Mouse (Mus musculus) forebrain, embryonic 12.5 days (tissue): Measurements from ENCODE around the gene Coq7. TPM values are rescaled to one million over a fixed set of nuclear protein-coding genes. Genes with fewer than 3 reads are reported as not detected.

Experiments used
- ATAC-seq: fragments of 200-750 bp; cut with Nextera tagmentation; 2 replicates; pipeline ENCODE4 v1.8.0; 2017; ENCODE audit warnings: moderate TSS enrichment; ENCODE audit not compliant: low FRiP score
- H3K27ac ChIP-seq: fragments of 300-500 bp; sonication (generic); 2 replicates; pipeline ENCODE4 v1.5.1; 2016; ENCODE audit warnings: mild to moderate bottlenecking
- H3K27me3 ChIP-seq: fragments of 300-500 bp; sonication (generic); 2 replicates; pipeline ENCODE4 v1.6.1; 2016; ENCODE audit warnings: mild to moderate bottlenecking
- H3K36me3 ChIP-seq: fragments of 300-500 bp; sonication (generic); replicated peaks from 2 replicates; pipeline ENCODE4 v1.6.1; 2016; ENCODE audit warnings: mild to moderate bottlenecking
- H3K4me1 ChIP-seq: fragments of 300-500 bp; sonication (generic); 2 replicates; pipeline ENCODE4 v1.6.1; 2016
- H3K4me2 ChIP-seq: fragments of 300-500 bp; sonication (generic); 2 replicates; pipeline ENCODE4 v1.6.1; 2016; ENCODE audit warnings: mild to moderate bottlenecking, moderate library complexity
- H3K4me3 ChIP-seq: fragments of 300-500 bp; sonication (generic); replicated peaks from 2 replicates; pipeline ENCODE4 v1.5.1; 2016; ENCODE audit warnings: mild to moderate bottlenecking
- H3K9ac ChIP-seq: fragments of 300-500 bp; sonication (generic); 2 replicates; pipeline ENCODE4 v1.6.1; 2016; ENCODE audit warnings: mild to moderate bottlenecking
- H3K9me3 ChIP-seq: fragments of 300-500 bp; sonication (generic); 2 replicates; pipeline ENCODE4 v1.6.1; 2016
- whole genome bisulfite sequencing: fragments of 180-500 bp; shearing (Covaris S2); methylation state at CpG from one replicate; pipeline ENCODE4 v1.1.7; 2016; 5-methylcytosine and 5-hydroxymethylcytosine counted together
- polyA plus RNA-seq: library from polyadenylated mRNA; unstranded; fragments of >200 nt; fragmentation: Nextera tagmentation; extraction: Ambion mirVana; gene quantifications from 2 replicates; pipeline ENCODE4 v1.2.1, GENCODE M21; 2016

The Coq7 gene
- polyA plus RNA-seq, 1 experiment from 2014 or later = 98.7 TPM

- WGBS = 0% methylated on average over 55 of the region's 55 CpGs
- Histone ChIP-seq H3K4me1 (peaks cover 16% of the 10 kb centered on the region), H3K4me2 (peak within 1 kb of the TSS; percentile 89), H3K27ac (no peak within 1 kb of the TSS), H3K27me3 (peaks cover 68% of the 10 kb centered on the region), H3K9me3 (no peaks in the 10 kb centered on the region), H3K36me3 (no peaks in the 10 kb centered on the region), H3K4me3 (peak within 1 kb of the TSS; percentile 59), H3K9ac (peak within 1 kb of the TSS; percentile 63)
- peak; percentile 80 for ATAC-seq
These were observed 41.6 kb downstream of the Coq7 start, which contains the start of gene Itpripl2 for GRCm38 (mm10) chr7:118491431-118492147. Itpripl2 (minus strand) TSS chr7:118491975.

- no peak overlapping the region for H3K27ac ChIP-seq
- peak overlapping the region; percentile 59 for H3K4me3 ChIP-seq
- no peaks in the 10 kb centered on the region for H3K9me3 ChIP-seq
- no peaks in the 10 kb centered on the region for H3K36me3 ChIP-seq
- peaks cover 68% of the 10 kb centered on the region for H3K27me3 ChIP-seq
- WGBS = 4% methylated on average over 67 of the region's 67 CpGs
- peak overlapping the region; percentile 63 for H3K9ac ChIP-seq
- peaks cover 16% of the 10 kb centered on the region for H3K4me1 ChIP-seq
- H3K4me2 ChIP-seq = peak overlapping the region; percentile 89
- peak; percentile 57 for ATAC-seq
These were observed 42.3 kb downstream of the Coq7 start for GRCm38 (mm10) chr7:118490666-118491430.

GRCm38 (mm10) chr7:118489706-118490665 is 43.2 kb downstream of the Coq7 start:
- no peaks in the 10 kb centered on the region for H3K36me3 ChIP-seq
- H3K27ac ChIP-seq = no peak overlapping the region
- H3K9me3 ChIP-seq = no peaks in the 10 kb centered on the region
- H3K9ac ChIP-seq = no peak overlapping the region
- H3K4me1 ChIP-seq = peaks cover 16% of the 10 kb centered on the region
- 12% methylated on average over 57 of the region's 57 CpGs for WGBS
- peak; percentile 13; the same call in 1 of the 2 replicates for ATAC-seq
- peak overlapping the region; percentile 59 for H3K4me3 ChIP-seq
- H3K4me2 ChIP-seq = peak overlapping the region; percentile 89; the same call in 1 of the 2 replicates
- H3K27me3 ChIP-seq = peaks cover 68% of the 10 kb centered on the region

GRCm38 (mm10) chr7:118488060-118488664 is 45.0 kb downstream of the Coq7 start:
- Histone ChIP-seq H3K36me3 (no peaks in the 10 kb centered on the region), H3K4me3 (no peak overlapping the region), H3K27me3 (peaks cover 54% of the 10 kb centered on the region), H3K27ac (no peak overlapping the region), H3K4me2 (no peak overlapping the region), H3K9me3 (no peaks in the 10 kb centered on the region), H3K4me1 (peaks cover 16% of the 10 kb centered on the region), H3K9ac (no peak overlapping the region)
- 27% methylated on average over 8 of the region's 8 CpGs for WGBS
- ATAC-seq = no peak

GRCm38 (mm10) chr7:118486917-118487316 is 46.2 kb downstream of the Coq7 start:
- H3K9me3 ChIP-seq = no peaks in the 10 kb centered on the region
- no peaks in the 10 kb centered on the region for H3K36me3 ChIP-seq
- H3K9ac ChIP-seq = no peak overlapping the region
- WGBS = 62% methylated on average over 5 of the region's 5 CpGs
- H3K27me3 ChIP-seq = peaks cover 42% of the 10 kb centered on the region
- no peak overlapping the region for H3K27ac ChIP-seq
- H3K4me1 ChIP-seq = peaks cover 16% of the 10 kb centered on the region
- ATAC-seq = no peak
- no peak overlapping the region for H3K4me2 ChIP-seq
- no peak overlapping the region for H3K4me3 ChIP-seq

GRCm38 (mm10) chr7:118483996-118484395 is 49.2 kb downstream of the Coq7 start:
- H3K4me2 ChIP-seq = no peak overlapping the region
- WGBS = 94% methylated on average over 1 of the region's 1 CpGs
- no peak overlapping the region for H3K9ac ChIP-seq
- no peak for ATAC-seq
- H3K4me3 ChIP-seq = no peak overlapping the region
- H3K27ac ChIP-seq = no peak overlapping the region
- H3K36me3 ChIP-seq = no peaks in the 10 kb centered on the region
- H3K9me3 ChIP-seq = no peaks in the 10 kb centered on the region
- peaks cover 13% of the 10 kb centered on the region for H3K27me3 ChIP-seq
- H3K4me1 ChIP-seq = no peaks in the 10 kb centered on the region; the same call in 1 of the 2 replicates

GRCm38 (mm10) chr7:118482001-118482400 is 51.2 kb downstream of the Coq7 start:
- Histone ChIP-seq H3K27me3 (no peaks in the 10 kb centered on the region), H3K27ac (no peak overlapping the region), H3K4me2 (no peak overlapping the region), H3K36me3 (no peaks in the 10 kb centered on the region), H3K4me3 (no peak overlapping the region), H3K9ac (no peak overlapping the region), H3K9me3 (no peaks in the 10 kb centered on the region), H3K4me1 (no peaks in the 10 kb centered on the region)
- WGBS = 87% methylated on average over 2 of the region's 2 CpGs
- ATAC-seq = no peak

GRCm38 (mm10) chr7:118481047-118481810 is 51.9 kb downstream of the Coq7 start:
- Histone ChIP-seq H3K9me3 (no peaks in the 10 kb centered on the region), H3K4me1 (0 out of 2 replicates have a peak, but pooled peaks cover 3% of the 10 kb centered on the region), H3K4me3 (no peak overlapping the region), H3K9ac (no peak overlapping the region), H3K4me2 (no peak overlapping the region), H3K36me3 (no peaks in the 10 kb centered on the region), H3K27ac (no peak overlapping the region), H3K27me3 (no peaks in the 10 kb centered on the region)
- no peak for ATAC-seq
- WGBS = 89% methylated on average over 10 of the region's 10 CpGs

- no peaks in the 10 kb centered on the region for H3K36me3 ChIP-seq
- no peak for ATAC-seq
- no peaks in the 10 kb centered on the region for H3K9me3 ChIP-seq
- 91% methylated on average over 9 of the region's 9 CpGs for WGBS
- peaks cover 3% of the 10 kb centered on the region; the same call in 1 of the 2 replicates for H3K4me1 ChIP-seq
- no peaks in the 10 kb centered on the region for H3K27me3 ChIP-seq
- H3K9ac ChIP-seq = no peak overlapping the region
- no peak overlapping the region for H3K4me2 ChIP-seq
- no peak overlapping the region for H3K4me3 ChIP-seq
- H3K27ac ChIP-seq = no peak overlapping the region
These were observed 52.9 kb downstream of the Coq7 start for GRCm38 (mm10) chr7:118480160-118480709.

- H3K27me3 ChIP-seq = no peaks in the 10 kb centered on the region
- H3K36me3 ChIP-seq = no peaks in the 10 kb centered on the region
- peaks cover 3% of the 10 kb centered on the region; the same call in 1 of the 2 replicates for H3K4me1 ChIP-seq
- no peak for ATAC-seq
- H3K4me3 ChIP-seq = no peak overlapping the region
- 59% methylated on average over 3 of the region's 3 CpGs for WGBS
- H3K4me2 ChIP-seq = no peak overlapping the region
- no peak overlapping the region for H3K27ac ChIP-seq
- no peaks in the 10 kb centered on the region for H3K9me3 ChIP-seq
- H3K9ac ChIP-seq = no peak overlapping the region
These were observed 54.3 kb downstream of the Coq7 start for GRCm38 (mm10) chr7:118478835-118479312.
